Mouse (Mus musculus) heart, adult 2 months (tissue): ENCODE measurements around the gene Prkcz. TPM values are rescaled to one million over a fixed set of nuclear protein-coding genes. Genes with fewer than 3 reads are reported as not detected.

ENCODE experiments used
- DNase-seq, 2 experiments: peaks; one replicate each; pipeline ENCODE4 v3.0.0; 2021
- H3K27ac ChIP-seq: fragments of 200-600 bp; 2 replicates; pipeline ENCODE4 v1.8.1; 2022
- H3K27me3 ChIP-seq: fragments of 200-500 bp; 2 replicates; pipeline ENCODE4 v1.6.1; 2012; ENCODE audit warnings: mild to moderate bottlenecking, low read length, inconsistent platforms, mixed read lengths; ENCODE audit not compliant: control insufficient read depth, insufficient read depth
- H3K36me3 ChIP-seq: fragments of 200-500 bp; 2 replicates; pipeline ENCODE4 v1.6.1; 2012; ENCODE audit warnings: low read length, inconsistent platforms; ENCODE audit not compliant: control insufficient read depth, insufficient read depth
- H3K4me1 ChIP-seq: fragments of 200-500 bp; 2 replicates; pipeline ENCODE4 v1.6.1; 2011; ENCODE audit warnings: low read length; ENCODE audit not compliant: control insufficient read depth, insufficient read depth
- H3K4me3 ChIP-seq: fragments of 200-600 bp; 2 replicates; pipeline ENCODE4 v1.8.1; 2022
- H3K79me2 ChIP-seq: fragments of 200-500 bp; replicated peaks from 2 replicates; pipeline ENCODE4 v1.6.1; 2012; ENCODE audit warnings: mild to moderate bottlenecking, inconsistent platforms, low read length, moderate library complexity, mixed read lengths; ENCODE audit not compliant: control insufficient read depth, insufficient read depth
- H3K9ac ChIP-seq: fragments of 200-500 bp; 2 replicates; pipeline ENCODE4 v1.6.1; 2012; ENCODE audit warnings: low read depth, mild to moderate bottlenecking, control low read depth, inconsistent platforms, low read length, mixed read lengths
- CTCF ChIP-seq: fragments of 200-600 bp; IDR thresholded peaks from 2 replicates; pipeline ENCODE4 v1.8.1; 2022; ENCODE audit warnings: antibody characterized with exemption, mild to moderate bottlenecking, moderate library complexity
- EP300 ChIP-seq: fragments of 200-500 bp; IDR thresholded peaks from 2 replicates; pipeline ENCODE4 v1.6.1; 2011; ENCODE audit warnings: low read depth, low read length, control low read depth; ENCODE audit not compliant: insufficient read depth
- POLR2A ChIP-seq: fragments of 200-500 bp; IDR thresholded peaks from 2 replicates; pipeline ENCODE4 v1.6.1; 2011; ENCODE audit warnings: mild to moderate bottlenecking, low read depth, low read length, control low read depth; ENCODE audit not compliant: insufficient read depth
- WGBS: fragments of 180-500 bp; shearing (Covaris S2); methylation state at CpG from one replicate; pipeline ENCODE4 v1.1.7; 2018; 5-methylcytosine and 5-hydroxymethylcytosine counted together
- intact Hi-C: fragments of 180-260 bp; cut with DNase I; formaldehyde crosslinking; loops from one replicate; pipeline ENCODE4 v1.15.1; 2025
- polyA plus RNA-seq: library from polyadenylated mRNA; depleted of rRNA; stranded (reverse); fragments of >200 nt; gene quantifications from 2 replicates; pipeline ENCODE4 v1.2.3, GENCODE M21; 2012
- total RNA-seq, 2 experiments: library from RNA; stranded (reverse); gene quantifications; 2 replicates each; pipeline ENCODE4 v1.2.3; 2021

The Prkcz gene
- total and polyA plus RNA-seq, 3 experiments: 1.5 to 2.6 (median 2.3) TPM

DNA sequence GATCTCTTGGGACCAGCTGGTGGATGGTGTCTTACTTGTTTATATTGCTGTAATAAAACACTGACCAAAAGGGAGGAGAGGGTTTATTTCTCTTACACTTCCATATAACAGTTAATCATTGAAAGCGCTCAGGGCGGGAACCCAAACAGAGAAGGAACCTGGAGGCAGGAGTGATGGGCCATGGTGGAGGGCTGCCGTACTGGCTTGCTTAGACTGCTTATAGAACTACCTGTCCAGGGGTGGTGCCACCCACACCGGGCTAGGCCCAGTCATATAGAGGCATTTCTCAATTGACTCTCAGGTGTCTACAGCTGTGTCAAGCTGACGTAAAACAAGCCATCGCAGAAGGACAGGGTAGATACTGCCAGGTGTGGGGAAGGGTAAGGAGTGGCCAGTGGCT, 5.6 kb upstream of the Prkcz start:
- Histone ChIP-seq H3K9ac (no peak overlapping the region), H3K36me3 (no peaks in the 10 kb centered on the region), H3K79me2 (no peaks in the 10 kb centered on the region), H3K27ac (no peak overlapping the region), H3K4me1 (no peaks in the 10 kb centered on the region), H3K4me3 (no peak overlapping the region), H3K27me3 (peaks cover 3% of the 10 kb centered on the region; the same call in 1 of the 2 replicates)
- DNase-seq: no peak
- TF ChIP-seq EP300 (no peak), CTCF (no peak), POLR2A (no peak)
- 76% methylated on average over 6 of the region's 6 CpGs for WGBS
- intact Hi-C loops: loop anchor here (10.0 kb wide), 1 partner anchor 208 kb away; no protein-coding TSS in a partner anchor

DNA sequence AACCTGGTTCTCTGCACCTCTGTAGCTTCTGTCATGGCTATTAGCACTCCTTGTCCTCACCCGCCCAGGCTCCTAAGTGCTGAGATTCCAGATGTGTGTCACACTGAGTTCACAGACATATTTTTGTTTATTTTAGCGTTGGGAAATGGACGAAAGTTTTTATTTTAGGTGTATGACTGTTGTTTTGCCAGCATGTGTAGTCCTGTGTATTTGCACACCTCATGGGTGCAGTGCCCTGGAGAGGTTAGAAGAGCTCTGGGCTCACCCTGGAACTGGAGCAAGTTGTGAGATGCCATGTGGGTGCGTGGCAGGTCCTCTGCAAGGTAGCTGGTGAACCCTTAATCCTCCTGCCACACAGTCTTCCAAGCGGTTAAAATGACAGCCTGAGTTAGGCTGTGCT, 1.3 kb upstream of the Prkcz start:
- no peaks in the 10 kb centered on the region for H3K4me1 ChIP-seq
- H3K79me2 ChIP-seq: no peaks in the 10 kb centered on the region
- intact Hi-C loops: loop anchor here (10.0 kb wide), 1 partner anchor 212 kb away; no protein-coding TSS in a partner anchor
- H3K27ac ChIP-seq: no peak overlapping the region
- 41% methylated on average over 5 of the region's 5 CpGs for WGBS
- TF ChIP-seq EP300: no peak
- TF ChIP-seq CTCF: no peak
- TF ChIP-seq POLR2A: no peak
- no peak for DNase-seq
- no peaks in the 10 kb centered on the region for H3K36me3 ChIP-seq
- peaks cover 11% of the 10 kb centered on the region for H3K27me3 ChIP-seq
- no peak overlapping the region for H3K4me3 ChIP-seq
- no peak overlapping the region for H3K9ac ChIP-seq

DNA sequence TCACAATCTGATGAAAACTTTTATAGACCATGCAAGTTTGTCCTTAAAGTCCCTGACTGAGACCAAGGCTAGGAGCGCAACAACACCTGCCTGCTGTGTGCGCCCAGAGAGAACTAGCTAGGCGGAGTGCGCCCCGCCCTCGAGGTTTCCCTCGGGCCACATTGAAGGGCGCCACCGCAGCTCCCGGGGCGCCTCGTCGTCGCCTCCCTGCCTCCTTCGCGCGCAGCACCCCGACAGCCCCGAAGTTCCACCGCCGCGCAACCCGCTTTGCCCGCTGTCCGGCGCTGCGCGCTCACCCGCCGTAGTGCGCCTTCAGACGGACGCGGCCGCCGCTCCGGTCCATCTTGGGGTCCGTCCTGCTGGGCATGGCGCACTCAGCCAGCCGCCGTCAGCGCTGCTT, 305 bp downstream of the Prkcz start:
- H3K4me1 ChIP-seq: no peaks in the 10 kb centered on the region
- intact Hi-C loops: loop anchor here (10.0 kb wide), 1 partner anchor 214 kb away; no protein-coding TSS in a partner anchor
- H3K9ac ChIP-seq: 0 out of 2 replicates have a peak overlapping the region, but pooled peaks have one; percentile 15
- 2% methylated on average over 42 of the region's 42 CpGs for WGBS
- TF ChIP-seq POLR2A: no peak
- no peak for TF ChIP-seq CTCF
- no peak for TF ChIP-seq EP300
- no peaks in the 10 kb centered on the region for H3K79me2 ChIP-seq
- no peak overlapping the region for H3K27ac ChIP-seq
- peak overlapping the region; percentile 38; the same call in 1 of the 2 replicates for H3K4me3 ChIP-seq
- peaks cover 11% of the 10 kb centered on the region for H3K27me3 ChIP-seq
- DNase-seq: no peak
- no peaks in the 10 kb centered on the region for H3K36me3 ChIP-seq

DNA sequence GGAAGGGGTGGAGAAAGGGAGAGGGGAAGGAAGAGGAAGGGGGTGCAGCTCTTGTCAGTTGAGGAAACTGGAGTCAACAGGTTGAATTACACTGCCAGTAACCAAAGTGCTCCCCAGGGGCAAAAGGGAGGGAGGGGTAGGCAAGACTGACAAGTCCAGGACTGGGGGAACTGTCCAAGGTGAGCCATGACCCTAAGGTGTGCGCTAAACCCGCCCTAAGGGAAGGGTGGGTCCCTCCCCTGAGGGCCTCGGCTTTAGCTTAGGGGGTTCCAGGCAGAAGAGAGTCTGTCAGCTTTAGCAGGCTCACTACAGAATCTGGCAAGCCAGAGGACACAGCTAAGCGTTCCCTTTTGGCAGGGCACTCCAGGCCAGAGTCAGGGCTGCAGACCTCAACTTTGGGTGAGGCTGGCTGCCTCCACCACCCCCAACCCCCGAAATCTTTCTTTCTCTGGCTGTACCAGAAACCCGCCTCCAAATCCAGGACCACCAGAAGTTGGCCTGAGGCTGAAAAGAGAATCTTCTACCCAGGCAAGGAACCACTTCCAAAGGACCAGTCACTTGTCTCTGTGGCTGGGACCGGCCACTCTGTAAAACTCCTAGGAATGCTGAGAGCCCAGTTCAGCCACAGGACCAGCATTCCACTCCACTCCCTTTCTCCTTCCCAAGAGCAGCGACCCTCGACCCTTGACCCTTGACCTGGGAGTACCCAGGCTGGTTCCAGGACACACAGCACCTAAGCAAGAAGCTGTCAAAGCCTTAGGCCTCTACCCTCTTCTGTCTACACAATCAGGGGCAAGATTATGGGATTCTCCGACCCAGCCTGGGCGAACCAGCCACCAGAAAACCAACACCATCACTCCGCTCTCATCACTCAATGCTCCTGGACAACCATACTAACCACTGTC, 1.3 kb downstream of the Prkcz start:
- DNase-seq: no peak

DNA sequence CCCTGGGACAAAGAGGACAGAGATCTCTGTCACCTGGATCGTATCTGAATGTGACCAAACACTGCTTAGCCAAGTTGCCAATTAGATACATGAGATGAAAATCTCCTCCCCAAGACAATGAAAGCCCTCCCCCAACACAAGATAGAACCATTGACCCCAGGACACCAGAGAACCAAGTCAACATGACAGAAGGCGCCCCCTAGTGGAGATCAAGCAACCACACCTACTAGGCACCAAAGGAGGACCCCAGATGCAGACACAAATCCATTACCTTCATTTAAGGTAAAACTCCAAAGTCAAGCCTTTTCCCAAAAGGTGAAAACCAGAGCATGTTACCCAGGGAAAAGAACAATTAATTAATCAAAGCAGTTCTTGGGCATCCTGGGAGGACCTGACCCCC, 3.6 kb downstream of the Prkcz start:
- H3K36me3 ChIP-seq: no peaks in the 10 kb centered on the region
- no peaks in the 10 kb centered on the region for H3K4me1 ChIP-seq
- H3K79me2 ChIP-seq: no peaks in the 10 kb centered on the region
- no peak for DNase-seq
- H3K27me3 ChIP-seq: peaks cover 10% of the 10 kb centered on the region
- 52% methylated on average over 2 of the region's 2 CpGs for WGBS
- H3K9ac ChIP-seq: no peak overlapping the region
- intact Hi-C loops: no loop called here
- no peak overlapping the region for H3K4me3 ChIP-seq
- no peak overlapping the region for H3K27ac ChIP-seq
- TF ChIP-seq CTCF (peak; percentile 51), POLR2A (no peak)

More for the DNA sequence above, 1.3 kb downstream of the Prkcz start:
- Histone ChIP-seq H3K27me3 (peaks cover 11% of the 10 kb centered on the region), H3K4me3 (no peak overlapping the region), H3K4me1 (no peaks in the 10 kb centered on the region), H3K27ac (no peak overlapping the region), H3K79me2 (no peaks in the 10 kb centered on the region), H3K36me3 (no peaks in the 10 kb centered on the region), H3K9ac (no peak overlapping the region)
- intact Hi-C loops: loop anchor here (10.0 kb wide), 1 partner anchor 215 kb away; no protein-coding TSS in a partner anchor
- 39% methylated on average over 12 of the region's 12 CpGs for whole genome bisulfite sequencing
- no peak for TF ChIP-seq CTCF
- no peak for TF ChIP-seq EP300
- no peak for TF ChIP-seq POLR2A

DNA sequence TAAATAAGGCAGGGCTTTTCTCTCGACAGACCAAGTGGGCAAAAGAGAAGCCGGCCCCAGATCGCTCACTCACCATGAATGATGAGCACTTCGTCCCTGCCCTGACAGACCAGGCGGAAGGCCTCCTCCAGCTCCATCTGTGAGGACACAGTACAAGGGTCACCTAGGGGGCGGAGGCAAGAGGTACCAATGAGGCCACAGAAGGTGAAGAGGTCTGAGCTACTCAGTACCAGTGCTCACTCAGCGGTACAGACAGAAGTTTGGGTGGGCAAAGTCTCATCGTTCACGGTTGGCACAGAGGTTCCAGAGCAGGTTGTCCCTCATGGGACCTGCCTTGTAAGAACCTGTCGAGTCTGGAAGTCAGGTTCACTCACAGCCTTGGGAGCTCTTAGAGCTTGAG, 4.8 kb downstream of the Prkcz start:
- Histone ChIP-seq H3K4me3 (no peak overlapping the region), H3K9ac (no peak overlapping the region), H3K27me3 (peaks cover 6% of the 10 kb centered on the region), H3K27ac (no peak overlapping the region), H3K79me2 (no peaks in the 10 kb centered on the region), H3K36me3 (no peaks in the 10 kb centered on the region), H3K4me1 (no peaks in the 10 kb centered on the region)
- TF ChIP-seq CTCF (no peak), EP300 (no peak), POLR2A (no peak)
- DNase-seq: no peak
- WGBS: 89% methylated on average over 10 of the region's 10 CpGs
- intact Hi-C loops: no loop called here
